Comparison of ENCODE assay signal across 24 mouse cellular contexts in genomic region chr14:118741780-118742179, GRCm38 (mm10). TPM values are rescaled to one million over a fixed set of nuclear protein-coding genes. Genes with fewer than 3 reads are reported as not detected.
"Had no signal": no experiment of that assay in that cellular context is flagged by ENCODE, and none has a peak within 500 bp of the region (broad histone marks: within the 10 kb centered on the region; RNA-seq: fewer than 3 reads in every experiment).

No protein-coding gene starts in this region.

- DNase-seq: forebrain, postnatal 0 days; gastrocnemius, adult 2 months; gastrocnemius, postnatal 10 days; gastrocnemius, postnatal 25 days; heart, adult 18-20 months; kidney, adult 18-20 months; kidney, postnatal 14 days; liver had no signal

- H3K27ac ChIP-seq: gastrocnemius, adult 2 months; heart, embryonic 10.5 days; heart, embryonic 13.5 days; heart, embryonic 15.5 days; hindbrain, embryonic 10.5 days; hindbrain, embryonic 12.5 days; hindbrain, embryonic 14.5 days; intestine, embryonic 15.5 days; layer of hippocampus, adult 2 months; left cerebral cortex, adult 2 months; limb, embryonic 10.5 days; limb, embryonic 12.5 days; liver, embryonic 12.5 days; liver, embryonic 14.5 days had no signal

- H3K9ac ChIP-seq: forebrain, postnatal 0 days; heart, embryonic 13.5 days; heart, embryonic 15.5 days; hindbrain, embryonic 12.5 days; hindbrain, embryonic 14.5 days; intestine, embryonic 15.5 days; limb, embryonic 12.5 days; liver, embryonic 12.5 days; liver, embryonic 14.5 days had no signal

- H3K4me3 ChIP-seq: gastrocnemius, adult 2 months; heart, embryonic 10.5 days; heart, embryonic 13.5 days; heart, embryonic 15.5 days; hindbrain, embryonic 10.5 days; hindbrain, embryonic 12.5 days; intestine, embryonic 15.5 days; layer of hippocampus, adult 2 months; left cerebral cortex, adult 2 months; limb, embryonic 10.5 days; limb, embryonic 12.5 days; liver, embryonic 12.5 days had no signal

- H3K4me2 ChIP-seq: heart, embryonic 13.5 days; heart, embryonic 15.5 days; hindbrain, embryonic 12.5 days; hindbrain, embryonic 14.5 days; intestine, embryonic 15.5 days; limb, embryonic 12.5 days; liver, embryonic 12.5 days had no signal

- H3K9me3 ChIP-seq: heart, embryonic 10.5 days; heart, embryonic 15.5 days; intestine, embryonic 15.5 days; limb, embryonic 10.5 days; liver, embryonic 12.5 days had no signal

- H3K36me3 ChIP-seq: heart, embryonic 10.5 days; heart, embryonic 13.5 days; heart, embryonic 15.5 days; hindbrain, embryonic 10.5 days; hindbrain, embryonic 12.5 days; intestine, embryonic 15.5 days; limb, embryonic 10.5 days; limb, embryonic 12.5 days; liver, embryonic 12.5 days had no signal

- H3K27me3 ChIP-seq: heart, embryonic 13.5 days; heart, embryonic 15.5 days; hindbrain, embryonic 12.5 days; intestine, embryonic 15.5 days; limb, embryonic 12.5 days had no signal

- H3K4me1 ChIP-seq: heart, embryonic 15.5 days; intestine, embryonic 15.5 days; limb, embryonic 10.5 days; limb, embryonic 12.5 days had no signal

- ATAC-seq: forebrain, postnatal 0 days; hindbrain, embryonic 16.5 days; inflammation-experienced regulatory T-cells, adult 6 months; intestine, postnatal 0 days had no signal

RNA-seq across cellular contexts. Expression of gene Cldn10, which starts 45.9 kb away (rescaled TPM):
- total RNA-seq: gastrocnemius, adult 2 months; gastrocnemius, postnatal 25 days had no signal
